Mouse (Mus musculus) liver (tissue): ENCODE data around the gene Fgd4.
"Not testable (repeated sequence)": the region's sequence is repeated elsewhere in the genome, so short reads cannot be mapped to it uniquely, and the experiment has no call there.

Experiments
- DNase-seq: peaks from one replicate; pipeline ENCODE4 v3.0.0-alpha.2; 2020; ENCODE audit warnings: mixed read lengths

The Fgd4 gene

GRCm38 (mm10) chr16:16539396-16539795 lies 61.0 kb downstream of the Fgd4 start:
- DNase-seq = not testable (repeated sequence)

- DNase-seq = no peak
These were observed 65.1 kb downstream of the Fgd4 start for GRCm38 (mm10) chr16:16535232-16535631.

GRCm38 (mm10) chr16:16528014-16528413 lies 72.3 kb downstream of the Fgd4 start:
- DNase-seq = no peak

GRCm38 (mm10) chr16:16527267-16527666 lies 73.1 kb downstream of the Fgd4 start:
- peak; percentile 17 for DNase-seq

DNA sequence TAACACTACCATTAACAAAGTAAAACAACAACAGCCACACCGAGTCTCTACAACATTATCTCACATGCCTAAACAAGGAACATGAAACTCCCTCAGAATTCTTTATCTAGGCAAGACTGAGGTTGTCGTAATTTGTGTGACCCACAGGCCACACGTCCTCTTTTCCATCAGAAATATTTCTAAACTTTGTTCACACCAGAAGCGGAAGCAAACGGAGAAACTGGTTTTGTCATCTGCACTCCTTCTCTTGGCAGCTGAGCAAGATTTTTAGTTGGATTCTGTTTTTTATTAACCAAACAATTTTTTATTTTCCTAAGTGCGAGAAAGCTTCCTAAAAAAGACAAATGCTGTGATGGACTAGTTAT lies 73.6 kb downstream of the Fgd4 start:
- DNase-seq = no peak

- DNase-seq = no peak
These were observed 74.1 kb downstream of the Fgd4 start for GRCm38 (mm10) chr16:16526097-16526740.

DNA sequence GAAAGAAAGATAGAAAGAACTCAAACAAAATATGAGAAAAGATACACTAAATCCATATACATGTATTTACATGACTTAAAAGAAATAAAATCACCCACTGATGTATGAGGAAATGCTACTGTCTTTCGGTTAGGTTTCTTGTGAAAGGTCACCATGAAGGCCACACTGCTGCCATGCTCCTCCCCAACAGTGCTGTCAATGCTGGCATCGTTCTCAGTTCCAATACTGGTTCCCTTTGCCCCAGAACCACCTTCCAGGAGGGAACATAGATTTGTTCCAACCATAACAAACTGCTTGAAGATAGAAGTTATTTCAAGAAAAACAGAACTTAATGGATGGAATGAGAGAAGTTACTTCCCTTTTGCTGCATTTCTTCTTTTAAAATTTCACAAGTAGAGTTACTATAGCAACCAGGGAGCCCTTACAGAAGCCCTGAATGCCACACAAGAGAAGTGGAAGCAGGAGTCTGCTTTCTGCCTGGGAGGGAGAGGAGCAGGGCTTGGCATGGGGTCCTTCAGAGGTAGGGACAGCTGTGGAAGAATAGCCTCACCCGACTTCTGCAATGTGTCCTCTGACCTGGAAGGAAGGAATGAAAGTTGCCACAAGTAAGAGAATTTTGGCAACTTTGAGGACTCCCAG lies 75.0 kb downstream of the Fgd4 start:
- no peak for DNase-seq

DNA sequence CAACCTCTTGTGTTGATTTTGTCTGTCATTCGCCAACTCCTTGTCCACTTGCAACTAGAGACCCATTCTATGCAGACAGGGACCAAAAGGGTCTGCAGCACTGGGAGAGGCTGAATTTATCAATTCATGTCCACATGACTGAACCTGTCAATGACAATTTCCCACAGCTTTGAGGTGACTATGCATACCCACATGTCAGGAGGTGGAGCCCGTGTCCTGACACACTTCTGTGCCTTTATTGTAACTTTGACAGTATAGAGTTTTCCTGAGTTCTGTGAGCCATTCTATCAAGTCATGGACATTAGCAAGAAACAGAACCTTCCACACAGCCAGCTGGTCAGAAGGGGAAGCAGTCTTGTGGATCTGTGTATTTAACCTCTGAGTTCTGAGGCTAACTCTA lies 76.7 kb downstream of the Fgd4 start:
- DNase-seq = no peak

- not testable (repeated sequence) for DNase-seq
These were observed 77.5 kb downstream of the Fgd4 start for GRCm38 (mm10) chr16:16522869-16523268.

GRCm38 (mm10) chr16:16501491-16501890 lies 98.9 kb downstream of the Fgd4 start:
- DNase-seq = no peak

- DNase-seq = no peak
These were observed 99.4 kb downstream of the Fgd4 start for GRCm38 (mm10) chr16:16500926-16501325.

DNA sequence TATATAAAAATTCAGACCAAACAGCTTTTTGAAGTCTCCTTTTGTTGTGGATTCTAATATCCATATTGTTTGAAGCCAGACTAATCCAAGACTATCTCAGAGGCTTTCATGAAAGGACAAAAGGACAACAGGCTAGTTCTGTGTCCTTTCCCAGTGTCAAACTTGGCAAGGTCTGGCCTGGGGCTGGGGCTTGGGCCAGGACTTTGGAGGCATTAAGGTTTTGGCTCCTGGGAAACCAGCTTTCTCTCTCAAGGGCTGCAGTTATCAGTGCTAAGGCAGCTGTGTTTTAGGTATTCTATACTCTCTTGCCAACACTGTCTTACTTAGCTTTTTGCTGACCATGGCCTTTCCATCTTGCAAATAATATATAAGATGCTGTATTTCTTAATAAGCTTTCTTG lies 101.6 kb downstream of the Fgd4 start:
- no peak for DNase-seq

DNA sequence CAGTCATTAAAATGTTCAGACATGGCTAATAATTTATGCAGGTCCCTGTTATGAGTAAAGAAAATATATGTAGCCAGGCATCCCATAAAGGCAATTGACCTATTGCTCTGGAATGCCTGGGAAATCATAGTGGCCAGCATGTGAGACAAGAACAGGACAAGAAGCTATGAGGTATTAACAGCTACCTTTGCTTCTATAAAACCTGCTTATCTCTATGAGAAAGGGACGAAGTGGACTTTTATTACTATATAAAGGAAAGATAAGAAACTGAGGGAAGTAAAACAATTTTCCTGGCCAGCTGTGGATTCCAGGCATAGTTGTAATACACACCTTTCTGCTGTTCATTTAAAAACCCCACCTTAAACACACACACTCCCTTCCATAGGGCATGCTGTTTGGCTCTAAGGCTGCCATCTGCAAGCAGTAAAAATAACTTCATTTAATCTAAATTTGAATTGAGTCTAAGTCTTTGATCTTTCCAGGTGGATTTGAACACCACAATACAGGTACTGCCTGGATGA lies 114.8 kb downstream of the Fgd4 start:
- DNase-seq = no peak

DNA sequence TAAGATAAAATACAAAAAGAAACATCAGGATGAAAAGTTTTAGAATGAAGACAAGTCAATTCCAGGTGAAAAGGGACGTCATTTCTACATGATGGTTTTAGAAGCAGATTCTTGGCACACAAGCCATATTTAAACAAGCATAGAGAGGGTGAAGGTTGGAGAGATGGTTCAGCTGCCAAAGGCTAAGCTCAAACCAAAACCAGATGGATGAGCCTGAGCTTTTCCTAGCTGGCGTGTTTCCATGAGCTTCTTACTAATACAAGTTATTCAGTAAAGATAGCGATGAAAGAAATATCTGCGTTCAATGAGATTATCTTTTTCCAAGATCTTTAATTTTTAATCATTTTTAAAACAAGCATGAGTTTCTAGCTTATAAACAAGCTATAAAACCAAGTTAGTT lies 115.7 kb downstream of the Fgd4 start:
- DNase-seq = no peak

- not testable (repeated sequence) for DNase-seq
These were observed 126.9 kb downstream of the Fgd4 start for GRCm38 (mm10) chr16:16473451-16473850.

DNA sequence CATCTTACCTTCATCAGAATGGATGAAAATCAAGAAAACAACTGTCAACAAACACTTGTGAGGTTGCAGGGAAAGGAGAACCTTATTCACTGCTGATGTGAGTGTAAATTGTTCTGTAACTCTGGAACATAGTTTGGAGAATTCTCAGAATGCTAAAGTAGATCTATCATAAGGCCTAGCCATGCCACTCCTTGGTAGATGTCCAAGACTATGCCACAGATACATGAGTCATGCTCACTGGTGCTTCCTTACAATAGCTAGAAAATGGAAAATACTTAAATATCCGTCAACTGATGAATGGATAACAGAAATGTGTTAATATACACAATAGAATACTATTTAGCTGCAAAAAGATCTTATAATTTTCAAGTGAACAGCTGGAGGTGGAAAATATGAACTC lies 150.3 kb downstream of the Fgd4 start:
- no peak for DNase-seq

- DNase-seq = no peak
These were observed 161.9 kb downstream of the Fgd4 start for GRCm38 (mm10) chr16:16438436-16438835.

DNA sequence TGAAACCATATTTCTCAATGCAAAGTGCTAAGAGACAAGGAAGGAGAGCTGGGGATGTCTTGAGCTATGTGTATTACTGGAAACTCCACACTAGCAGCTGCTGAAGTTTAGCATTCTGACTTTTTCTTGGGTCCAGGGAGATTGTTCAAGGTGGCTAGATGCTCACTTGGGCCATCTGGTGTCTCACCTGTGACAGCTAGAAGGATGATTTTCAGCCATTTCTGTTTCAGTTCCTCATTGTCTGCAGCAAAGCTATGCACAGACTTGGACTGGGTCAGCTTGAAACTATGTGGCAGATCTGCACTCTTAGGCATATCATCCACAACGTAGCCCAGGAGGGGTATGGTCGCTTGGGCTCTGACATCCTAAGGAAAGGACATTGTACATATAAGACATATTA lies 177.9 kb downstream of the Fgd4 start:
- no peak for DNase-seq

- not testable (repeated sequence) for DNase-seq
These were observed 233.1 kb downstream of the Fgd4 start for GRCm38 (mm10) chr16:16367217-16367616.
